Mouse (Mus musculus) forebrain, embryonic 12.5 days (tissue): ENCODE measurements at regions not wholly inside any gene's neighbourhood (a gene's known extent, or its start where the extent isn't known, plus 50 kb on each side); places are given as distances from the start of the nearest gene placed in this dataset.

Experiments
- ATAC-seq: fragments of 200-750 bp; cut with Nextera tagmentation; 2 replicates; pipeline ENCODE4 v1.8.0; 2017; ENCODE audit warnings: moderate TSS enrichment; ENCODE audit not compliant: low FRiP score
- H3K27ac ChIP-seq: fragments of 300-500 bp; sonication (generic); 2 replicates; pipeline ENCODE4 v1.5.1; 2016; ENCODE audit warnings: mild to moderate bottlenecking
- H3K27me3 ChIP-seq: fragments of 300-500 bp; sonication (generic); 2 replicates; pipeline ENCODE4 v1.6.1; 2016; ENCODE audit warnings: mild to moderate bottlenecking
- H3K36me3 ChIP-seq: fragments of 300-500 bp; sonication (generic); replicated peaks from 2 replicates; pipeline ENCODE4 v1.6.1; 2016; ENCODE audit warnings: mild to moderate bottlenecking
- H3K4me1 ChIP-seq: fragments of 300-500 bp; sonication (generic); 2 replicates; pipeline ENCODE4 v1.6.1; 2016
- H3K4me2 ChIP-seq: fragments of 300-500 bp; sonication (generic); 2 replicates; pipeline ENCODE4 v1.6.1; 2016; ENCODE audit warnings: mild to moderate bottlenecking, moderate library complexity
- H3K4me3 ChIP-seq: fragments of 300-500 bp; sonication (generic); replicated peaks from 2 replicates; pipeline ENCODE4 v1.5.1; 2016; ENCODE audit warnings: mild to moderate bottlenecking
- H3K9ac ChIP-seq: fragments of 300-500 bp; sonication (generic); 2 replicates; pipeline ENCODE4 v1.6.1; 2016; ENCODE audit warnings: mild to moderate bottlenecking
- H3K9me3 ChIP-seq: fragments of 300-500 bp; sonication (generic); 2 replicates; pipeline ENCODE4 v1.6.1; 2016
- WGBS: fragments of 180-500 bp; shearing (Covaris S2); methylation state at CpG from one replicate; pipeline ENCODE4 v1.1.7; 2016; 5-methylcytosine and 5-hydroxymethylcytosine counted together

GRCm38 (mm10) chr6:6454396-6454795 is 124.1 kb downstream of the Sem1 start:
- H3K27me3 ChIP-seq, result no peaks in the 10 kb centered on the region
- 24% methylated on average over 2 of the region's 2 CpGs for WGBS

GRCm38 (mm10) chr6:6434855-6435254 is 143.6 kb downstream of the Sem1 start:
- no peak overlapping the region for H3K4me3 ChIP-seq
- H3K9me3 ChIP-seq, result peaks cover 6% of the 10 kb centered on the region; the same call in 1 of the 2 replicates
- no peak for ATAC-seq
- H3K27me3 ChIP-seq, result no peaks in the 10 kb centered on the region
- H3K27ac ChIP-seq, result no peak overlapping the region
- no peak overlapping the region for H3K4me2 ChIP-seq
- 84% methylated on average over 3 of the region's 3 CpGs for WGBS
- no peaks in the 10 kb centered on the region for H3K36me3 ChIP-seq
- H3K4me1 ChIP-seq, result no peaks in the 10 kb centered on the region
- no peak overlapping the region for H3K9ac ChIP-seq

More at GRCm38 (mm10) chr6:6454396-6454795, 124.1 kb downstream of the Sem1 start:
- peaks cover 12% of the 10 kb centered on the region for H3K4me1 ChIP-seq
- no peak overlapping the region for H3K4me2 ChIP-seq
- no peaks in the 10 kb centered on the region for H3K36me3 ChIP-seq
- no peak overlapping the region for H3K9ac ChIP-seq
- no peak; the same call in 1 of the 2 replicates for ATAC-seq
- H3K4me3 ChIP-seq, result no peak overlapping the region
- H3K9me3 ChIP-seq, result no peaks in the 10 kb centered on the region
- no peak overlapping the region for H3K27ac ChIP-seq

- Histone ChIP-seq H3K27ac (no peak overlapping the region), H3K4me2 (no peak overlapping the region), H3K36me3 (no peaks in the 10 kb centered on the region), H3K4me1 (no peaks in the 10 kb centered on the region), H3K4me3 (no peak overlapping the region), H3K9ac (no peak overlapping the region), H3K9me3 (peaks cover 4% of the 10 kb centered on the region; the same call in 1 of the 2 replicates), H3K27me3 (no peaks in the 10 kb centered on the region)
- WGBS, result 84% methylated on average over 5 of the region's 5 CpGs
- no peak for ATAC-seq
Observed at GRCm38 (mm10) chr6:6434261-6434802, 144.1 kb downstream of the Sem1 start.

GRCm38 (mm10) chr6:6433179-6433578 is 145.3 kb downstream of the Sem1 start:
- Histone ChIP-seq H3K27me3 (no peaks in the 10 kb centered on the region), H3K27ac (no peak overlapping the region), H3K4me1 (no peaks in the 10 kb centered on the region), H3K36me3 (no peaks in the 10 kb centered on the region), H3K4me3 (no peak overlapping the region), H3K9ac (no peak overlapping the region), H3K4me2 (no peak overlapping the region), H3K9me3 (no peaks in the 10 kb centered on the region)
- ATAC-seq, result no peak
- 84% methylated on average over 6 of the region's 6 CpGs for WGBS

GRCm38 (mm10) chr6:6414654-6415610 is 163.5 kb downstream of the Sem1 start:
- peak; percentile 39; the same call in 1 of the 2 replicates for ATAC-seq
- no peaks in the 10 kb centered on the region for H3K4me1 ChIP-seq
- H3K4me2 ChIP-seq, result no peak overlapping the region
- H3K9ac ChIP-seq, result no peak overlapping the region
- no peaks in the 10 kb centered on the region for H3K27me3 ChIP-seq
- no peaks in the 10 kb centered on the region for H3K36me3 ChIP-seq
- no peaks in the 10 kb centered on the region for H3K9me3 ChIP-seq
- no peak overlapping the region for H3K4me3 ChIP-seq
- 63% methylated on average over 9 of the region's 9 CpGs for WGBS
- H3K27ac ChIP-seq, result no peak overlapping the region

GRCm38 (mm10) chr6:6397997-6398396 is 180.5 kb downstream of the Sem1 start:
- WGBS, result 38% methylated on average over 3 of the region's 3 CpGs
- ATAC-seq, result no peak
- Histone ChIP-seq H3K9me3 (no peaks in the 10 kb centered on the region), H3K27me3 (no peaks in the 10 kb centered on the region), H3K27ac (no peak overlapping the region), H3K4me2 (no peak overlapping the region), H3K9ac (no peak overlapping the region), H3K36me3 (no peaks in the 10 kb centered on the region), H3K4me3 (no peak overlapping the region), H3K4me1 (0 out of 2 replicates have a peak, but pooled peaks cover 7% of the 10 kb centered on the region)

GRCm38 (mm10) chr6:6389454-6390445 is 172.8 kb upstream of the Slc25a13 start:
- ATAC-seq, result peak; percentile 63; the same call in 1 of the 2 replicates
- H3K4me1 ChIP-seq, result peaks cover 13% of the 10 kb centered on the region
- no peaks in the 10 kb centered on the region for H3K9me3 ChIP-seq
- no peaks in the 10 kb centered on the region for H3K36me3 ChIP-seq
- no peak overlapping the region for H3K4me3 ChIP-seq
- no peak overlapping the region for H3K27ac ChIP-seq
- no peak overlapping the region for H3K4me2 ChIP-seq
- no peaks in the 10 kb centered on the region for H3K27me3 ChIP-seq
- WGBS, result 44% methylated on average over 16 of the region's 16 CpGs
- H3K9ac ChIP-seq, result no peak overlapping the region

GRCm38 (mm10) chr6:6388835-6389440 is 172.0 kb upstream of the Slc25a13 start:
- Histone ChIP-seq H3K4me3 (no peak overlapping the region), H3K36me3 (no peaks in the 10 kb centered on the region), H3K4me2 (no peak overlapping the region), H3K27me3 (no peaks in the 10 kb centered on the region), H3K9me3 (no peaks in the 10 kb centered on the region), H3K27ac (no peak overlapping the region), H3K4me1 (peaks cover 13% of the 10 kb centered on the region), H3K9ac (no peak overlapping the region)
- peak; percentile 53; the same call in 1 of the 2 replicates for ATAC-seq
- WGBS, result 12% methylated on average over 4 of the region's 5 CpGs

- no peak for ATAC-seq
- no peaks in the 10 kb centered on the region for H3K9me3 ChIP-seq
- no peaks in the 10 kb centered on the region for H3K27me3 ChIP-seq
Observed at GRCm38 (mm10) chr6:6387571-6387970, 170.6 kb upstream of the Slc25a13 start.

GRCm38 (mm10) chr6:6384971-6385370 is 168.0 kb upstream of the Slc25a13 start:
- H3K4me3 ChIP-seq, result no peak overlapping the region
- H3K27ac ChIP-seq, result no peak overlapping the region
- 74% methylated on average over 7 of the region's 7 CpGs for WGBS
- no peak for ATAC-seq
- no peaks in the 10 kb centered on the region for H3K27me3 ChIP-seq
- H3K4me1 ChIP-seq, result peaks cover 13% of the 10 kb centered on the region
- H3K36me3 ChIP-seq, result no peaks in the 10 kb centered on the region
- no peak overlapping the region for H3K9ac ChIP-seq
- H3K9me3 ChIP-seq, result no peaks in the 10 kb centered on the region
- H3K4me2 ChIP-seq, result no peak overlapping the region

More at GRCm38 (mm10) chr6:6387571-6387970, 170.6 kb upstream of the Slc25a13 start:
- H3K4me3 ChIP-seq, result no peak overlapping the region
- no peaks in the 10 kb centered on the region for H3K36me3 ChIP-seq
- no peak overlapping the region for H3K9ac ChIP-seq
- 81% methylated on average over 5 of the region's 5 CpGs for WGBS
- H3K4me1 ChIP-seq, result peaks cover 13% of the 10 kb centered on the region
- no peak overlapping the region for H3K4me2 ChIP-seq
- H3K27ac ChIP-seq, result no peak overlapping the region

- ATAC-seq, result no peak
- 85% methylated on average over 6 of the region's 6 CpGs for WGBS
- Histone ChIP-seq H3K27ac (no peak overlapping the region), H3K9ac (no peak overlapping the region), H3K36me3 (no peaks in the 10 kb centered on the region), H3K4me2 (no peak overlapping the region), H3K4me3 (no peak overlapping the region), H3K9me3 (no peaks in the 10 kb centered on the region), H3K4me1 (peaks cover 9% of the 10 kb centered on the region), H3K27me3 (no peaks in the 10 kb centered on the region)
Observed at GRCm38 (mm10) chr6:6384441-6384840, 167.5 kb upstream of the Slc25a13 start.
